Mouse (Mus musculus): Measurements from ENCODE around the gene Cap1.

DNA sequence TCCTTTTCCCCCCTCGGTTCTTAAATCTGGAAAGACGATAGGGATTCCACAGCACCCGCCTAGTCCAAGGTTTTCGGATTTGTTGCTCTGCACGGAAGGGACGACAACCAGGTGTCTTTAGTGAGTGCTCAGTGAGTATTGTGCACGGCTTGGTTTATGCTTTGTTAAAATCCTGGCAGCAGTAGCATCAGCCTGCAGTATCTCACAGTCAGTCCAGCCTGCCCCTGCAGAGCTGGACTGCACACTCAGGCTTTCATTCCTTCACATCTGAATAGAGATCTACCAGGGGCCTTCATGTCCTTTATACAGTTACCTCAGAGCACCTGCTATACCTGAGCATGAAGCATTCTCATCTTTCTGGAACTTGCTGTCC, 49.5 kb downstream of the Cap1 start:
- TF ChIP-seq CTCF (IDR thresholded peaks at IDR 0.05; ENCODE audit: low read depth), result no peak
- TF ChIP-seq EP300 (IDR thresholded peaks at IDR 0.05; ENCODE audit: low read depth), result no peak

All from heart, postnatal 0 days (tissue).